Mouse (Mus musculus) small intestine, adult 2 months (tissue): Measurements from ENCODE around the gene Anapc1.

Experiments
- CTCF ChIP-seq: fragments of 200-500 bp; IDR thresholded peaks from 2 replicates; pipeline ENCODE4 v1.5.1; 2012; ENCODE audit warnings: low read depth, mild to moderate bottlenecking, control low read depth, inconsistent platforms, low read length, moderate library complexity, mixed read lengths; ENCODE audit not compliant: insufficient replicate concordance, insufficient read length; ENCODE audit errors: extremely low read depth
- POLR2A ChIP-seq: fragments of 200-500 bp; IDR thresholded peaks from 2 replicates; pipeline ENCODE4 v1.6.1; 2012; ENCODE audit warnings: low read depth, mild to moderate bottlenecking, control low read depth, inconsistent platforms, low read length, moderate library complexity

DNA sequence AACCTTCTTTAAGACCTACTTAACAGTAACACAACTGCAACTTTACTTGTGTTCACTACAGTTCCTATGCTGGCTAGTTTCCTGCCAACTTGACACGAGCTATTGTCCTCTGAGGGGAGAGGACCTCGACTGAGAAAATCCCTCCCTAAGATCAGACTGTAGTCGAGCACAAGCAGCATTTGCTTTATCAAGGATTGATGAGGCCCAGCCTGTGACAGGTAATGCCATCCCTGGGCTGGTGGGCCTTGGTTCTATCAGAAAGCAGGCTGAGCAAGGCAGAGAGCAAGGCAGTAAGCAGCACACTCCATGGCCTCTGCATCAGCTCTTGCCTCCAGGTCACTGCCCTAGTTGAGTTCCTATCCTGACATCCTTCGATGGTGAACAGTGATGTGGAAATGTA, 6.0 kb upstream of the Anapc1 start:
- TF ChIP-seq POLR2A (no peak), CTCF (no peak)
